Mouse (Mus musculus) sigmoid colon, adult 10 weeks (tissue): ENCODE data around the gene Jun. TPM values are rescaled to one million over a fixed set of nuclear protein-coding genes. Genes with fewer than 3 reads are reported as not detected.

ENCODE experiments used
- polyA plus RNA-seq: library from polyadenylated mRNA; stranded (reverse); fragments of 350-450 nt; fragmentation: Illumina TruSeq; extraction: RNeasy Lipid Tissue Mini Kit (QIAGEN cat#74804); gene quantifications from one replicate; pipeline ENCODE4 v1.2.3, GENCODE M21; 2014; ENCODE audit warnings: low read depth, low replicate concordance

Gene Jun
- polyA plus RNA-seq = 53.1 TPM

DNA sequence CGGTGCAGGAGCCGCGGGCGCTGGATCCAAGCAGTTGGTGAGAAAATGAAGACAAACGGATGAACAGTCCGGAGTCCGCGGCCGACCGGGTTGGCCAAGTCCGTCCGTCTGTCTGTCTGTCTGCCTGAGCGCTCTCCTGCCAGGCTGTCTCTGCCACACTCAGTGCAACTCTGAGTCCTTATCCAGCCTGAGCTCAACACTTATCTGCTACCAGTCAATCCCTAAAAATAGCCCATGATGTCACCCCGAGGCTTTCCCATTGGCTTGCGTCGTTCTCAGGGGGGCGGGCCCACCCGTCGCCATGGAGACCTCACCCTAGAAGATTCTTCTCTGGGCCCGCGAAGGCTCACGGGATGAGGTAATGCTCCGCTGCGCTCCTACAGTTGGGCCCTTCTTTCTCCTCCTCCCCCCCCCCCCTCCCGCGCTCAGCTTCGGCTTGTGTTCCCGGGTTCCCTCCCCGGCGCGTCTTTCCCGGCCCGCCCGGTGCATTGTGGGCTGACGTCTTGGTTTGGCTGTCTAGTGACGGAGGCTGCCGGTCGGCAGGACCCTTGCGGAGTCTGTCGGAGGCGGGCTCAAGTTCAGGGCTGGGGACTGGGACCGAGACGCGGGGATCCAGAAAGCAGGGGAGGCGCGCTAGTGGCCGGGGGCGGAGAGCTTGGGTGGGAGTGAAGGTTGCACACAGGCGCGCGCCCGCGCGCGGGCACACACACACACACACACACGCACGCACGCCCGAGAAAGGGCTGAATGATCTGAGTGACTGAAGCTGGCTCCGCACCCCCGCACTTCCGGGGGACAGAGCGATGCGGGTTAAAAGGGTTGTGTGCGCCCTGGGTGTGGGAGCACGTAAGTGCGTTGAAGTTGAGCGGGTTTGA is at the start of gene Jun:
Jun (minus strand) TSS at position 198 of the 875 bp plus-strand sequence.

Other genes with a start within 250 kb of the Jun start
- gene Eqtn, start 123.4 kb downstream of the Jun start, polyA plus RNA-seq = 0.69 TPM
- 48.0 TPM for gene Mysm1, start 73.1 kb downstream of the Jun start, polyA plus RNA-seq